Mouse (Mus musculus) frontal cortex, postnatal 25 days (tissue): ENCODE data around the gene Sh3bp5.

Source experiments
- DNase-seq, 2 experiments: peaks; one replicate each; pipeline ENCODE4 v3.0.0; 2022; ENCODE audit warnings: low spot score in 2 of 2

Sh3bp5 gene

DNA sequence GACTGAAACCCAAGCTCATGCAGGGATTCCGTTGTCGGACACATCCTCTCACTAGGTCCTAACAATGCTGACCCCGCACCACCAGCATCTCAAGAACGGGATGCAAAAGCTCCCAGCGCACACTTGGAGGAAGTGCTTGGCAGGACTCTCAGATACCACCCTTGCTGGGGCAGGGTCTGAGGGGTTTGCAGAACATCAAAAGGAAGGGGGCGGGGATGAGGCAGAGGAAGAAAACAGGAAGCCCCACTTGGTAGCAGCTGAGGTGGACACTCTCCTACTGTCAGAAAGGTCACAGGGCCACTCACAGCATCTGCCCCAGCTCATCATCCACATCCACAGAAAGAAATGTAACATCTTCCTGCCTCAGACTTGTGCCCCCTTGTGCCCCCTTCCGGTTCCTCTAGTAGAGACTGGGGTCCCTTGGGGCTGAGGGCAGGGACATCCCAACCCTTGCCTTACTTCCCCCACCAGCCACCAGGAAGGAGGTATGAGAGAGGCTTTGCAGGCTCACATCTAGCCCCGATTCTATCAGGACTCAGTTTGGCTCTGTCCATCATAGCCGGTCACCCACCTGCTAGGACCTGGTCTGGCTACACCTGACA is 25.7 kb downstream of the Sh3bp5 start:
- DNase-seq = no peak

GRCm38 (mm10) chr14:31408666-31409065 is 27.2 kb downstream of the Sh3bp5 start:
- DNase-seq = no peak

DNA sequence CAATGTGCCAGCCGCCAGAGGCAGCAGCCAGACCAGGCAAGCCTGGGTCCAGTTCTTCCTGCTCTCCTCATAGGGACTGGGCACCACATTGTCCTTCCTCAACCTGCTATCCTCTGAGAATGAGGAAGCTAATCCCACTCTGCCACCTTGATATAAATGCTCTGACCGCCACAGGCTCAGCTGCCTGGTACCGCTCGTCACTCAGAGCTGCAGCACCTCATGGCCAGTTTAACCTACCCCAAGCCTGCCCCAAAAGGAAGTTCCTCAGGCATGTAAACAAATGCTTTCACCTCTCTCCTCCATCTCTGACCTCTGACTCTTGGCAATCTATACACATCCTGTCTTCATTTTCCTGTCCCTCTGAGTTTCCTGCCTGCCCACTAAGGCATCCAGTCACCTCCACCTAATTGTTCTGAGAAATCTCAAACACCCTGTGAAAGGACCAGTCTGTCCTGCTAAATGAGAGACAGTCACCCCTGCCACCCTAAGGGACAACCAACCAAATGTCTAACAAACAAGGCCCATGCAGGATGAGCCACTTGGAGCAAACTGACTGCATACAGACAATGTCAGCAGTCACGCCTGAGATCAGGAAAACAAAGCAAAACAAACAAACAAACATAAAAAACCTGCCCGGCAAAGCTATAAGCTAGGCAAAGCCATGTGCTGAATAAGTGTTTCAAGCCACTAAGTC is 27.8 kb downstream of the Sh3bp5 start:
- no peak for DNase-seq

DNA sequence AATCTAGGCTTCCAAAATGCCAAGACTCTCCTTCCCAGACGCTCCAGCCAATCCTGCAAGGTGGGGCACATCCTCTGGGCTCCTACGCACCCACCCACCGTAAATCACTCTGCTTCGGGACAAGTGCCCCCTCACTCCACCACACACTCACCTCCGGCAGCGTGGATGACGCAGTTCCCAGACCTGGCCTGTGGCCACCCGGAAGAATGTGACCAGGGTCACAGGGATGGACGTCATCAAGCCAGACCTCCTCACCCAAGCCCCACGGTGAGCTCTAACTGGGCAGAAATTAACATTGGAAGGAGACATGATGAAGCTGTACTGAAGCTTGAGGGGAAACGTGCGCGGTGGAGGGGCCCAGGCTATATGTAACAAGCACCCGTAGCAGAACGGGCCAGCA is 28.7 kb downstream of the Sh3bp5 start:
- DNase-seq = no peak

- no peak for DNase-seq
Measured at GRCm38 (mm10) chr14:31406154-31406810, 29.6 kb downstream of the Sh3bp5 start.

- DNase-seq = no peak
Measured at GRCm38 (mm10) chr14:31405652-31406051, 30.2 kb downstream of the Sh3bp5 start.

- DNase-seq = no peak
Measured at GRCm38 (mm10) chr14:31404663-31405062, 31.2 kb downstream of the Sh3bp5 start.

- no peak for DNase-seq
Measured at GRCm38 (mm10) chr14:31403995-31404394, 31.9 kb downstream of the Sh3bp5 start.

- no peak for DNase-seq
Measured at GRCm38 (mm10) chr14:31403556-31403955, 32.3 kb downstream of the Sh3bp5 start.

GRCm38 (mm10) chr14:31402693-31403092 is 33.2 kb downstream of the Sh3bp5 start:
- DNase-seq = no peak

DNA sequence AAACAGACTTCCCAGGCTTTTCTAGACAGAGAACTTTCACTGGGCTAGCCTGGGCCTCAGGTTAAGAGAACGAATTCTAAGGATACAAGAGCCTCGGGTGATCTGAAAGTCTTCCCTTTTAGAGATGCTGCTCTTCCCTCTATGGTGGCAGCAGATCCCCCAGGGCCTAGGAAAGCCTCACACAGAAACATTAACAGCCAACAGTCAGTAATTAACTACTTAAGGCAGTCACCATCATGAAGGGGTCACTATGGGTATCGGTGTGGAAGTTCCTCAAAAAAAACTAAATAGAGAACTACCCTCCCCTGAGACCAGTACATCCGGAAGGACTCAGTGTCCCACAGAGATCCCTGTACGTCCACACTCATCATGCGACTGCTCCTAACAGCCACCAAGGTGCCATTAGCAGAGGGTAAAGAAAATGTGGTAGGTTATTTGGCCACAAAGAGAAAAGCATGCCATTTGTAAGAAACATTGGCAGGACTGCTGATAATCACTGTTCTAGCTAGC is 33.9 kb downstream of the Sh3bp5 start:
- no peak for DNase-seq

DNA sequence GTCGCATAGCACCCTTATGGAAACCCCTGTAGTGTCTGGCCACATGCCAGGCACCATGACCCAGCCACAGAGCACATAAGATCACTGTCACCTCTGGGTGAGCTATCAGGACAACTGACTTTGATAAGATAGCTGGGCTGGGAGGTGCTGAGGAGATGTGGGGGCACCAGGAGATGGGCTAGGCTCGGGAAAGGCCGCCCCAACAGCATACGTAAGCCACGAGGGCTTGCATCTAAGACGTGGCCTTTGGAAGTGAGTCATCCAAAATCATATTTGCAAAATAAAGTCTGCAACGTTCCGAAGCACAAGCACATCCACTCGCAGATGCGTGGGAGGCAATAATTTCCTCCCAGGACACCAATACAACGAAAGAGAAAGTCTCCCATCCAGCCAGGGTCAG is 35.0 kb downstream of the Sh3bp5 start:
- DNase-seq = no peak

DNA sequence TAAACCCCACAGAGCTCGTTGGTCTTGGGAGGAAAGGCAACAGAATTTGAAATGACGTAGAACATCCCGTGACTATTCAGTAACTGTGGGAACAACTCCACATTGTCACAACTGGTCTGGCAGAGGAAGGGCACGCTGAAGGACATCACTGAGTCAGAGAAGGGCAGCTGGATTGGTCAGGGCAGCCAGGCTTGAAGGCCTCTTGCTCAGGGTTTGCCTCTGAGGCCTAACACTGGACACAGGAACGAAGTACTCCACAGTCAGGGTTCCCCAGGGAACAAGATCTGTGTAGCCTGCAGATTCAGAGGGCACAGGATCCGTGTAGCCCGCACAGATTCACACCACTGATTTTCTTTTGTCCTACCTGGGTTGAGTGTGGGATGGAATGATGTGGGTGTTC is 35.6 kb downstream of the Sh3bp5 start:
- DNase-seq = no peak

DNA sequence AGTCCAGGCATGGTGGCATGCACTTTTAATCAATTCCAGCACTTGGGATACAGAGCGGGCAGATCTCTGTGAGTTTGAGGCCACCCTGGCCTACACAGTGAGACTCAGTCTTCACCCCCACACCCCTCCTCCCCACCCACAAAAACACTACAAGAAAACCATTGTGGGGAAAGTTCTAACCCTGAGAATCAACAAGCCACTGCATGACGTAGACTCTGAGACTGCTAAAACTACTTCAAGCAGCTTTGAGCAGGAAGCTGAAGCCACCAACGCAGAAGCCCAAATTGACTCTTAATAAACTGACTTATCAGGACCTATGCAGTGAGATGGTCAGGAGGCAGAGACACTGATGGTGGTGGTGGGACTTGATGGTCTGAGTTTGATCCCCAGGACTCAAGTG is 36.6 kb downstream of the Sh3bp5 start:
- DNase-seq = no peak

DNA sequence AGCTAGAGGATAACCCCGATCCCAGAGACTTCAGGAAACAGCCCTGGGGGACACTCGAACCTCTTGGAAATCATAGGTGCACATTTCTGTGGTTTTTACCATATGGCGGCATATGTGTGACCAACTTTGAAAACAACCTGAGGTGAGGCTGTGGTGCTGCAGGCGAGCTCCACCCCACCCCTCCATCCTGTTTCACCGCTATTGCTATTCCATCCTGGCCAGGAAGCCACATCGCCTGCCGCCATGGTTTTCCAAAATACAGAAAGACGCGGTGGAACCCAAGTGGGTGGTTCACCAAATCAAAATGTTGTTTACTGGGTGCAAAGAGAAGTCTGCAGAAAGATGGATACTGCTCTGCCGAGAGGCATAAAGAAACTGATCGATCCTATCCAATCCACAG is 37.1 kb downstream of the Sh3bp5 start:
- no peak for DNase-seq

GRCm38 (mm10) chr14:31397791-31398595 is 37.9 kb downstream of the Sh3bp5 start:
- DNase-seq = no peak

- DNase-seq = no peak
Measured at GRCm38 (mm10) chr14:31397353-31397752, 38.5 kb downstream of the Sh3bp5 start.

GRCm38 (mm10) chr14:31396428-31396827 is 39.5 kb downstream of the Sh3bp5 start:
- DNase-seq = no peak

DNA sequence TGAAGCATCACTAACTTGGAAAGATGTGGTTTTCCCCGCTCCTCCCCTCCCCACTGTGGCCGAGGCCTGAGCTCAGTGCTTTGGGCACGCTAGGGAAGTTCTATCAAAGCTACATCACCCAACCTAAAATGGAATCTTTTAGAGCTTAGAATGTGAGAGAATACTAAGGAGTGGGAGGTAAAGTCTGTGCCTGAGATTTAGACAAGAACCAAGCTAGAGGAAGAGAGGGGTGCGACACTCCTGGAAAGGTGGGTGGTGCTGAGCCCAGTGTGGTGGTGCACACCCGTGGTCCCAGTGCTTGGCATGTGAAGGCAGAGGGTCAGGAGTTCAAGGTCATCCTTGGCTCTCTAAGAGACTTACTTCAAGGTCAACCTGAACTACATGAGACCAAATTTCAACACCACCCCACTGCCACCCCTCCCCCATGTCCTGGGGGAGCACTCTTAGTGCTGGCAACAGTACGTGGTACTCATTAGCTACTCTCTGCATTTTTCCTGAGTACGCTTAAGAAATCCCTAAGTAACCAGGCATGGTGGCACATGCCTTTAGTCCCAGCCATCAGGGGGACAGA is 40.2 kb downstream of the Sh3bp5 start:
- DNase-seq = no peak

- DNase-seq = no peak
Measured at GRCm38 (mm10) chr14:31394822-31395532, 40.9 kb downstream of the Sh3bp5 start.
